Mouse (Mus musculus) cerebellum, adult 18-20 months (tissue): ENCODE measurements around the gene Mecr.
"Not testable (repeated sequence)": the region's sequence is repeated elsewhere in the genome, so short reads cannot be mapped to it uniquely, and the experiment has no call there.

Source experiments
- DNase-seq, 2 experiments: peaks; one replicate each; pipeline ENCODE4 v3.0.0; 2021

Gene Mecr

GRCm38 (mm10) chr4:131843290-131843743 is at the start of gene Mecr:
TSS of gene Mecr (plus strand) at chr4:131843470.
- DNase-seq = peak; percentile 92 to 95

DNA sequence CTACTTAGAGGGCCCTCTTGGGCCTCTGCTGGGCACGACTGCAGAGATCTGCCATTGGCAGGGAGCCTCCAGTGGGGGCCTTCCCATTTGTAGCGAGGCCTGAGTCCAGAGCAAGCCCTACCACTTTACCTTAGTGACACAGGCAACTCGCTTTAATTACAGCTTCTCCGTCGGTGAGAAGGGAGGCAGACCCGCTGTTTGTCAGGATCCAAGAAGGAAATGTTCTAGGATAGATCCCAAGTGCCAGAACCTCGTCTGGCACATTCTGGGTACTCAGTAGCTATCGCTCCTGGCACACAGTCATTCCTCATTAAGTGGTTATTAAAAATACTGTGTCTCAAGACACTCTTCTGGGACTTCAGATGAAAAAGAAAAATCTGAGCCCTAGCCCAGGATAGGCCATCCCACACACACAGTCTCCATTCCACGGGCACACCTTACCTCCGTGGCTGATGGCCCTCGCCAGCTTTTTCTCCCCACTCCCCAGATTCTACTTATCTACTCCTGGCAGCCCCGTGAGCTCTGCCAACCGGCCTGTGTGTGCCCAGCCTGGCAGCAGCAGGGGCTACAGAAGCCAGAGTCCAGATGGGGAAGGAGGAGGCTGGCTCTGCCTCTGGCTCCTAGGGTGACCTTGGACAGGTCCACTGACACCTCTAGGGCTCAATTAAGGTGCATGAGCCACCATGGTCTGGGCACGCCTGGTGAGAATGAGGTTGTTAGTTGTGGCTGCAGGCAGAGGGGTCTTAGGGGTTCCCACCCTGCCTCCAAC is 46.8 kb upstream of the Mecr start:
- DNase-seq = no peak

DNA sequence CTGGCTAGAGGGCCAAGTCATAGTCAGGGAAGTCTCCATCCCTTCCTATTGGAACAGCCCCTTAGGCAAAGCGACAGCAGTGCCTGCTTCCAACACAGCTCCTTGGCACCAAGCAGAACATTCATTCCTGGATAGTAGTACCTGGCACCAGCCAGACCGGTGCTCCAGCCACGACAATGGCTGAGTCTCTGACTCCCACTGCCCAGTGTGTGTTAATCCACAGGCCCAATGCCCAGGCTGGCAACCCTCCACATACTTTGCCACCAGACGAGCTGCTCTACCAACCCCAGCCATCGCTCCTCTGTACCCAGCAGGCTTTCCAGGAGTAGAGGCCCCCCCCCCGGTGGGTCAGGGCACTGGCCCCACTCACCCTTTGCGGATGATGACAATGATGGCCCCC is 45.8 kb upstream of the Mecr start:
- peak; percentile 32 to 33 for DNase-seq

GRCm38 (mm10) chr4:131797920-131798319 is 45.4 kb upstream of the Mecr start:
- no peak for DNase-seq

GRCm38 (mm10) chr4:131798968-131799367 is 44.3 kb upstream of the Mecr start:
- no peak for DNase-seq

DNA sequence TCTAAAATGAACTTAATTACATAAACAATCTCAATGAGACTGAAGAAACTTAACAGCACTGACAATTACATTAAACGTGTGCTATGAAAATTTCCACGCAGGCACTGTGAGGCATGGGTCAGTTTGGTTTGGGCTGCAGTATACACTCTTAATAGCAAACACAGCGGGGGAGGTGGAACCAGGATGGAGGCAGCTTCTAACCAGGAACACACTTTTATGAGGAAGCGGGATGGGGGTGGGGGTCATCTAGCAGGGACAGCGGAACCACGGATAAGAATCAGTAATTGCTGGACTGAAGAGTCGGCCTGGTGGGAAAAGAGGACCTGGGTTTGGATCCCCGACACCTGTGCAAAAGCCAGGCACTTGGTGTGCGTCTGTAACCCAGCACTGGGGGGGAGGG is 39.4 kb upstream of the Mecr start:
- DNase-seq = no peak

DNA sequence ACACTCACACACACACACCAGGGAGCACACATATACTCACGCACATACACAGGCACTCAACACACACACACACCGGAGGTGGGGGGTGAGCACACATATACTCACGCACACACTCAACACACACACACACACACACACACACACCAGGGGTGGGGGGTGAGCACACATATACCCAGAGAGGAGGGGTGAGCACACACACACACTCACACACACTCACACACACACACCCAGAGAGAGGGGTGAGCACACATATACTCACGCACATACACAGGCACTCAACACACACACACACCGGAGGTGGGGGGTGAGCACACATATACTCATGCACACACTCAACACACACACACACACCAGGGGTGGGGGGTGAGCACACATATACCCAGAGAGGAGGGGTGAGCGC is 38.5 kb upstream of the Mecr start:
- not testable (repeated sequence) for DNase-seq

DNA sequence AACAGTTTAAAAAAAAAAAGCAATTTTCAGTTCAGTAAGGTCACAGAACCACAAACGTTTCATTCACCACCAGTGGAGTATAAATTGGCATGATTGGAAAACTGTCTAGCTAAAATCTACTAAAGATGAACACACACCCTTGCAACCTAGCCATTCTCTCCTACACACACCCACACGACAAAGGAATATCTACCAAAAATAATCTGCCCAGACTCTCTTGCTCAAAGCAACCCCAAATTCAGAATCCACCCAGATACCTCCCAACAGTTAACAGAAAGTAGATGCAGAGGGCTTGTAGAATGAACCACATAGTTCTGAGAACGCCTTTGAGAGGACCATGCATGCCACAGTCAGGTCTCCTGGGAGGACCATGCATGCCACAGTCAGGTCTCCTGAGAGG is 38.0 kb upstream of the Mecr start:
- no peak for DNase-seq

- no peak for DNase-seq
These were observed 30.8 kb upstream of the Mecr start for GRCm38 (mm10) chr4:131812458-131812857.

DNA sequence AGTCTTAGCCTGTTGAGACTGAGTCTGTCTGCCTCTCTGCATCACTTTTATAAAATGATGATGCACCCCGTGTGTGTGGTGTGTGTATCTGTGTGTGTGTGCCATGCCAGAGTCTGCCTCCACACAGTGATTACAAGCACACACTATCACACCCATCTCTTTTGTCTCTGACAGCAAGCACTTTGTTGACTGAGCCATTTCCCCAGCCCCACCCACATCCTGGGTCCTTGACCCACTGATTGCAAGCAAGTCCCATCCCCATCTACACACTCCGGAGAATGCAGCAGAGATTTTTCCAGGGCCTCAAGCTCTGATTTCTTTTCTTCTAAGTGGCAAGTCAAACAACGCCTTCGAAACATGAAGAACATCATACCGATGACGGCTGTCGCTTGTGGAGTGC is 29.5 kb upstream of the Mecr start:
- no peak for DNase-seq

DNA sequence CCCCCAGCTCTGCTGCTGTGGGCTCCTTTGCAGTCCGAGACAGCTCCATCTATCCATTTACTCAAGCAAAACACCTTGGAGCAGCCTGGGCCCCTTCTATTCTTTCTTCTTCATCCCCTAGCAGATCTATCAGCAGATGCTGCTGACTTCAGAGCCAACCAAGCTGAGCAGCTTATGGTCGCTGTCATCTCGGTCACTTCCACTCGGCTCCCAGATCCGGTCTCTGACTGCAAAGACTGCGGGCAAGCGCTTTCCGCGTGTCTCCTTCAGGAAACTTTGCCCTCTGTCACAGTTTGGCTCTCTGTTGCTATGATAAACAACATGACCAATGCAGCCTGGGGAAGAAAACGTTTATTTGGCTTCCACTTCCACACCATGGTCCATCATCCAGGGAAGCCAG is 28.4 kb upstream of the Mecr start:
- DNase-seq = no peak

GRCm38 (mm10) chr4:131815774-131816173 is 27.5 kb upstream of the Mecr start:
- no peak for DNase-seq

GRCm38 (mm10) chr4:131818926-131819325 is 24.3 kb upstream of the Mecr start:
- DNase-seq = no peak

GRCm38 (mm10) chr4:131821161-131821731 is 22.0 kb upstream of the Mecr start:
- no peak for DNase-seq

- no peak for DNase-seq
These were observed 20.7 kb upstream of the Mecr start for GRCm38 (mm10) chr4:131822583-131822982.

- no peak for DNase-seq
These were observed 18.3 kb upstream of the Mecr start for GRCm38 (mm10) chr4:131824939-131825338.

GRCm38 (mm10) chr4:131825830-131826229 is 17.4 kb upstream of the Mecr start:
- DNase-seq = peak; percentile 40 to 49

DNA sequence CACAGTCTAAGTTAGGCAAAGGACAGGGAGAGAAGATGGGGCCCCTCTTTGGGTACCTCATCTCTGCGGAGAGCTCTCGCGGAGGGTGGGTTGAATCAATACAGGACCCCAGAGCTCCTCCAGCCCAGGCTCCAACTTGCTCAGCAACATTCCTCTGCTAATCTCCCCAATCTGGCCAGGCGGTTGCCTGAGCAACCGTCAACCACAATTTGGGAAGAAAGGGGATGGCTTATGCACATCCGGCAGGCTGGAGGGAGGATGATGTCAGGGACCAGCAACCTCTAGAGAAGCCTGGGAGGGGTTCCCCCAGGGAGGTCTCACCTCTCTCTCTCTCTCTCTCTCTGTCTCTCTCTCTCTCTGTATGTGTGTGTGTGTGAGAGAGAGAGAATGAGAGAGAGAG is 16.4 kb upstream of the Mecr start:
- DNase-seq = no peak

DNA sequence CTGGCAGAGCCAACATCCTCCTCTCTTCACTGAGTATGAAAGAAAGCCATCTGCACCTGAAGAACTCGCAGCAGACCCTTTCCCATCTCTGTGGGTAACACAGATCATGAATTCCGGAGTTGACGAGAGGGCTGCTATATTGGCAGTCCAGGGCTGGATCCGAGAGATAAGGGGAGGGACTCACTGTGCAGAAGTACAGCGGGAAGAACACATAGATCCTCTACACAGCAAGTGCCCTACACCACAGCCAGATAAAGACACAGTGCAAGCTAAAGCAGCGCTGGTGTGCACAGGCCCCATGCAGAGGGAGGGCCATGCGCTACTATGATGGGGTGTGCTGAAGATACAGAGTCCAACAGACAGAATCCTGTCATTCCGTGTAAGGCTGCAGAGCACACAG is 14.1 kb upstream of the Mecr start:
- no peak for DNase-seq

DNA sequence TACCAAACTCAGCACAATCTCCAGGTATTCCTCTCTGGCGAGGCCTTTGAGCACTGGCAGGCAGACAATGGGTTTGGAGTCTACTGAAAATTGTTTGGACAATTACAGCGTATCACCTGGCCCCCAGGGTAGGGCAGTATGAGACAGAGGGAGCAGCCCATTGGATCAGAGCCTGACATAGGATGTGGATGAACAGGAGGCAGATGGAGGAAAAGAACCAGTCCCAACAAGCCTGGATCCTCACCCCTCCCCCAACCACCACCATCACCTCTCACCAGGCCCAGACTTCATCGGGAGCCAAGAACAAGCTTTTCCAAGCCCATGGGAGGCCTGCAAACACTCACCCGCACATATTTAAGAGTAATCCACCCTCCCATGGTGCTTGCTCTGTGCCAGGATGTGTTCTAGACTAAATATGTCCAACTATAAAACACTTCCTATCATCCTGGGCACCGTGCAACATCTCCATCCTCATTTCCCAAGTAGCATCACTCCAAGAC is 11.7 kb upstream of the Mecr start:
- peak; percentile 37 to 50 for DNase-seq

DNA sequence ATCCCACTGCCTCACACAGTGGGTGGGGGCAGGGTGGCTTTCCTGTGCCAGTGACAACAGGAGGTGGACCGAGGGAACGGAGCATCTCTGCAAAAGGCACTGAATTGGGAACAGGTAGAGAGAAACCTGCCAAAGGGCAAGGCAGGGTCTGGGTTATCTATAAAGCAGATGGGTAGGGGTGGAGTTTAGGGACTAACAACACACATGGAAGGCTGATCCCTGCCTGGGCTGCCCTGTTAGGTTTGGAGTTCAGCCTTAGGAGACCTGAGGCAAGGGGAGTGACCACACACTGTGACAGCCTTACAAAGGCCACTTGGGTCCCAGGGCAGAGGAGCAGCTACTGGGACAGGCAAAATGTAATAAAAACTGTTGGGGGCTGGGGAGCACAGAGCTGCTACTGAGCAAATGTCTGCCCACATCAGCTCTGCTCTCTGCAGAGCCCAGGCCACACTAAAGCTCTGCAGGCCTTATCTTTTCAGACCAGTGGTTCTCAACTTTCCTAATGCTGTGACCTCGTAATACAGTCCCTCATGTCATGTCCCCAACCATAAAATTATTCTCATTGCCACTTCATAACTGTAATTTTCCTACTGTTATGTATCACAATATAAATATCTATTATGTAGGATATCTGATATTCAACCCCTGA is 10.4 kb upstream of the Mecr start:
- DNase-seq = no peak

- DNase-seq = peak; percentile 30 to 31
These were observed 9.2 kb upstream of the Mecr start for GRCm38 (mm10) chr4:131833971-131834609.

- DNase-seq = peak; percentile 48 to 57
These were observed 6.9 kb upstream of the Mecr start for GRCm38 (mm10) chr4:131836351-131836881.
